Mouse (Mus musculus) hindbrain, embryonic 10.5 days (tissue): ENCODE measurements around the gene Plcd3. TPM values are rescaled to one million over a fixed set of nuclear protein-coding genes. Genes with fewer than 3 reads are reported as not detected.

Experiments used
- DNase-seq: peaks from one replicate; pipeline ENCODE4 v3.0.0-alpha.2; 2017; ENCODE audit warnings: low spot score
- H3K27ac ChIP-seq: fragments of 300-500 bp; sonication (generic); 2 replicates; pipeline ENCODE4 v1.5.1; 2016; ENCODE audit warnings: mild to moderate bottlenecking, moderate library complexity
- H3K27me3 ChIP-seq: fragments of 300-500 bp; sonication (generic); 2 replicates; pipeline ENCODE4 v1.6.1; 2016; ENCODE audit warnings: mild to moderate bottlenecking; ENCODE audit not compliant: poor library complexity, insufficient read depth, severe bottlenecking
- H3K36me3 ChIP-seq: fragments of 300-500 bp; sonication (generic); 2 replicates; pipeline ENCODE4 v1.6.1; 2016; ENCODE audit warnings: mild to moderate bottlenecking, moderate library complexity
- H3K4me1 ChIP-seq: fragments of 300-500 bp; sonication (generic); replicated peaks from 2 replicates; pipeline ENCODE4 v1.6.1; 2016; ENCODE audit warnings: mild to moderate bottlenecking
- H3K4me3 ChIP-seq: fragments of 300-500 bp; sonication (generic); 2 replicates; pipeline ENCODE4 v1.5.1; 2016; ENCODE audit warnings: mild to moderate bottlenecking, moderate library complexity
- H3K9me3 ChIP-seq: fragments of 300-500 bp; sonication (generic); 2 replicates; pipeline ENCODE4 v1.6.1; 2016; ENCODE audit warnings: mild to moderate bottlenecking, moderate library complexity
- WGBS: fragments of 180-500 bp; shearing (Covaris S2); methylation state at CpG from one replicate; pipeline ENCODE4 v1.1.7; 2016; 5-methylcytosine and 5-hydroxymethylcytosine counted together
- polyA plus RNA-seq: library from polyadenylated mRNA; unstranded; fragments of >200 nt; fragmentation: Nextera tagmentation; extraction: Ambion mirVana; gene quantifications from 2 replicates; pipeline ENCODE4 v1.2.1, GENCODE M21; 2016

The Plcd3 gene
- polyA plus RNA-seq, 1 experiment from 2014 or later = 1.9 TPM

GRCm38 (mm10) chr11:103114270-103114943, 12.9 kb upstream of the Plcd3 start:
- no peak for DNase-seq
- Histone ChIP-seq H3K36me3 (no peaks in the 10 kb centered on the region), H3K27ac (peak overlapping the region; percentile 95), H3K4me1 (peaks cover 55% of the 10 kb centered on the region), H3K4me3 (peak overlapping the region; percentile 61), H3K27me3 (peaks cover 41% of the 10 kb centered on the region), H3K9me3 (no peaks in the 10 kb centered on the region)
- WGBS = 87% methylated on average over 11 of the region's 11 CpGs

- H3K4me1 ChIP-seq = peaks cover 52% of the 10 kb centered on the region
These were observed 12.3 kb upstream of the Plcd3 start for GRCm38 (mm10) chr11:103113771-103114170.

GRCm38 (mm10) chr11:103113005-103113404, 11.5 kb upstream of the Plcd3 start:
- Histone ChIP-seq H3K4me1 (peaks cover 44% of the 10 kb centered on the region), H3K4me3 (no peak overlapping the region), H3K9me3 (no peaks in the 10 kb centered on the region), H3K27ac (0 out of 2 replicates have a peak overlapping the region, but pooled peaks have one; percentile 1), H3K27me3 (peaks cover 41% of the 10 kb centered on the region), H3K36me3 (no peaks in the 10 kb centered on the region)
- DNase-seq = no peak
- WGBS = 29% methylated on average over 12 of the region's 12 CpGs

More at GRCm38 (mm10) chr11:103113771-103114170, 12.3 kb upstream of the Plcd3 start:
- Histone ChIP-seq H3K27me3 (peaks cover 41% of the 10 kb centered on the region), H3K27ac (no peak overlapping the region), H3K9me3 (no peaks in the 10 kb centered on the region), H3K4me3 (no peak overlapping the region), H3K36me3 (no peaks in the 10 kb centered on the region)
- DNase-seq = no peak
- 78% methylated on average over 4 of the region's 4 CpGs for WGBS

- Histone ChIP-seq H3K27ac (peak overlapping the region; percentile 78), H3K4me3 (peak overlapping the region; percentile 49), H3K9me3 (no peaks in the 10 kb centered on the region), H3K27me3 (peaks cover 41% of the 10 kb centered on the region), H3K4me1 (peaks cover 39% of the 10 kb centered on the region), H3K36me3 (no peaks in the 10 kb centered on the region)
- DNase-seq = peak; percentile 29
- WGBS = 8% methylated on average over 9 of the region's 9 CpGs
These were observed 11.1 kb upstream of the Plcd3 start for GRCm38 (mm10) chr11:103112552-103112912.

GRCm38 (mm10) chr11:103111881-103112551, 10.6 kb upstream of the Plcd3 start:
- under 1% methylated on average over 28 of the region's 28 CpGs for WGBS
- peak; percentile 55 for DNase-seq
- Histone ChIP-seq H3K27me3 (peaks cover 41% of the 10 kb centered on the region), H3K36me3 (no peaks in the 10 kb centered on the region), H3K4me3 (peak overlapping the region; percentile 49), H3K27ac (peak overlapping the region; percentile 78), H3K4me1 (peaks cover 34% of the 10 kb centered on the region), H3K9me3 (no peaks in the 10 kb centered on the region)

GRCm38 (mm10) chr11:103111301-103111700, 9.8 kb upstream of the Plcd3 start:
- H3K27ac ChIP-seq = peak overlapping the region; percentile 78; the same call in 1 of the 2 replicates
- peaks cover 28% of the 10 kb centered on the region for H3K4me1 ChIP-seq
- no peaks in the 10 kb centered on the region for H3K36me3 ChIP-seq
- no peaks in the 10 kb centered on the region for H3K9me3 ChIP-seq
- WGBS = 13% methylated on average over 10 of the region's 10 CpGs
- DNase-seq = no peak
- peaks cover 41% of the 10 kb centered on the region for H3K27me3 ChIP-seq
- H3K4me3 ChIP-seq = peak overlapping the region; percentile 49

GRCm38 (mm10) chr11:103106386-103106785, 4.9 kb upstream of the Plcd3 start:
- Histone ChIP-seq H3K27me3 (peaks cover 51% of the 10 kb centered on the region), H3K4me1 (peaks cover 44% of the 10 kb centered on the region), H3K4me3 (no peak overlapping the region), H3K27ac (no peak overlapping the region), H3K9me3 (no peaks in the 10 kb centered on the region), H3K36me3 (no peaks in the 10 kb centered on the region)
- no peak for DNase-seq
- 75% methylated on average over 4 of the region's 4 CpGs for WGBS

GRCm38 (mm10) chr11:103105810-103106209, 4.4 kb upstream of the Plcd3 start:
- Histone ChIP-seq H3K4me3 (no peak overlapping the region), H3K27me3 (peaks cover 51% of the 10 kb centered on the region), H3K9me3 (no peaks in the 10 kb centered on the region), H3K27ac (no peak overlapping the region), H3K36me3 (no peaks in the 10 kb centered on the region), H3K4me1 (peaks cover 47% of the 10 kb centered on the region)
- 80% methylated on average over 6 of the region's 6 CpGs for WGBS
- no peak for DNase-seq

- no peak for DNase-seq
- Histone ChIP-seq H3K4me1 (peaks cover 48% of the 10 kb centered on the region), H3K4me3 (no peak overlapping the region), H3K36me3 (no peaks in the 10 kb centered on the region), H3K27ac (0 out of 2 replicates have a peak overlapping the region, but pooled peaks have one; percentile 5), H3K9me3 (no peaks in the 10 kb centered on the region), H3K27me3 (peaks cover 52% of the 10 kb centered on the region)
- WGBS = 57% methylated on average over 14 of the region's 14 CpGs
These were observed 3.8 kb upstream of the Plcd3 start for GRCm38 (mm10) chr11:103105180-103105725.

- no peak for DNase-seq
- 83% methylated on average over 7 of the region's 7 CpGs for WGBS
- H3K27me3 ChIP-seq = peaks cover 57% of the 10 kb centered on the region
- H3K9me3 ChIP-seq = no peaks in the 10 kb centered on the region
- peaks cover 49% of the 10 kb centered on the region for H3K4me1 ChIP-seq
- H3K4me3 ChIP-seq = no peak overlapping the region
- no peaks in the 10 kb centered on the region for H3K36me3 ChIP-seq
- H3K27ac ChIP-seq = no peak overlapping the region
These were observed 3.0 kb upstream of the Plcd3 start for GRCm38 (mm10) chr11:103104469-103104868.

GRCm38 (mm10) chr11:103103621-103104020, 2.2 kb upstream of the Plcd3 start:
- peak overlapping the region; percentile 62 for H3K4me3 ChIP-seq

GRCm38 (mm10) chr11:103102725-103103349, 1.4 kb upstream of the Plcd3 start:
- peaks cover 73% of the 10 kb centered on the region for H3K27me3 ChIP-seq
- peak overlapping the region; percentile 62 for H3K4me3 ChIP-seq
- peaks cover 62% of the 10 kb centered on the region for H3K4me1 ChIP-seq
- 2% methylated on average over 35 of the region's 35 CpGs for WGBS
- H3K27ac ChIP-seq = peak overlapping the region; percentile 46; the same call in 1 of the 2 replicates
- no peaks in the 10 kb centered on the region for H3K9me3 ChIP-seq
- peak; percentile 97 for DNase-seq
- no peaks in the 10 kb centered on the region for H3K36me3 ChIP-seq

More at GRCm38 (mm10) chr11:103103621-103104020, 2.2 kb upstream of the Plcd3 start:
- Histone ChIP-seq H3K36me3 (no peaks in the 10 kb centered on the region), H3K27me3 (peaks cover 65% of the 10 kb centered on the region), H3K9me3 (no peaks in the 10 kb centered on the region), H3K27ac (no peak overlapping the region; the same call in 1 of the 2 replicates), H3K4me1 (peaks cover 58% of the 10 kb centered on the region)
- no peak for DNase-seq
- WGBS = 51% methylated on average over 8 of the region's 8 CpGs
